In genomic region chr4:22498102-22498957, GRCm38 (mm10) we compare ENCODE assay signal across 8 mouse cellular contexts. TPM values are rescaled to one million over a fixed set of nuclear protein-coding genes. Genes with fewer than 3 reads are reported as not detected.
DNase-seq lines count a peak whose midpoint lies in the region; ATAC-seq and TF ChIP-seq lines count a peak whose summit lies in the region.

No protein-coding gene starts in this region.

- no peaks in the 10 kb centered on the region for H3K36me3 ChIP-seq in heart, postnatal 0 days (replicated peaks; ENCODE audit: control insufficient read depth, insufficient read depth, low read length)
- no peaks in the 10 kb centered on the region for H3K36me3 ChIP-seq in forebrain, embryonic 15.5 days
- no peaks in the 10 kb centered on the region for H3K36me3 ChIP-seq in limb, embryonic 15.5 days

- no peak for DNase-seq in heart, postnatal 0 days (ENCODE audit: low spot score)
- DNase-seq in heart, adult 9 months (ENCODE audit: low spot score in 2 of 2), result no peak
- peak; percentile 71 for DNase-seq in R1 (ENCODE audit: low read depth, low spot score)
- DNase-seq in right cerebral cortex, postnatal 14 days, result peak; percentile 43
- DNase-seq in spleen, postnatal 4 days (ENCODE audit: low spot score in 2 of 2), result no peak

- 0 out of 2 replicates have a peak, but pooled peaks cover 11% of the 10 kb centered on the region for H3K4me1 ChIP-seq in heart, postnatal 0 days (ENCODE audit: control insufficient read depth, insufficient read depth)
- peaks cover 46% of the 10 kb centered on the region for H3K4me1 ChIP-seq in forebrain, embryonic 15.5 days
- peaks cover 22% of the 10 kb centered on the region for H3K4me1 ChIP-seq in limb, embryonic 15.5 days

- no peaks in the 10 kb centered on the region for H3K9me3 ChIP-seq in heart, postnatal 0 days (replicated peaks; ENCODE audit: control insufficient read depth, low read length)
- H3K9me3 ChIP-seq in forebrain, embryonic 15.5 days, result no peaks in the 10 kb centered on the region
- H3K9me3 ChIP-seq in limb, embryonic 15.5 days, result no peaks in the 10 kb centered on the region

- ATAC-seq in heart, postnatal 0 days (ENCODE audit: insufficient read depth, low read depth), result no peak
- ATAC-seq in forebrain, embryonic 15.5 days (replicated peaks), result peak; percentile 33
- ATAC-seq in limb, embryonic 15.5 days (ENCODE audit: insufficient number of reproducible peaks, low FRiP score, low TSS enrichment, low read depth), result no peak
- ATAC-seq in activated CD4-positive, CD25-positive, alpha-beta regulatory T cell, adult 4 months, result no peak

- no peak overlapping the region for H3K27ac ChIP-seq in heart, postnatal 0 days (ENCODE audit: low read depth)
- peak overlapping the region; percentile 75 for H3K27ac ChIP-seq in forebrain, embryonic 15.5 days (replicated peaks)
- H3K27ac ChIP-seq in limb, embryonic 15.5 days, result no peak overlapping the region

- TF ChIP-seq CTCF in heart, postnatal 0 days (IDR thresholded peaks at IDR 0.05; ENCODE audit: low read depth), result no peak

- H3K27me3 ChIP-seq in heart, postnatal 0 days (ENCODE audit: control insufficient read depth, insufficient read depth, low read length), result peaks cover 81% of the 10 kb centered on the region
- 0 out of 2 replicates have a peak, but pooled peaks cover 2% of the 10 kb centered on the region for H3K27me3 ChIP-seq in forebrain, embryonic 15.5 days
- peaks cover 72% of the 10 kb centered on the region for H3K27me3 ChIP-seq in limb, embryonic 15.5 days

- TF ChIP-seq EP300 in heart, postnatal 0 days (IDR thresholded peaks at IDR 0.05; ENCODE audit: low read depth), result no peak

- peak overlapping the region; percentile 43 for H3K4me2 ChIP-seq in heart, postnatal 0 days (ENCODE audit: low read depth, low read length)
- H3K4me2 ChIP-seq in forebrain, embryonic 15.5 days (replicated peaks), result peak overlapping the region; percentile 88
- peak overlapping the region; percentile 44 for H3K4me2 ChIP-seq in limb, embryonic 15.5 days

- no peak overlapping the region for H3K9ac ChIP-seq in heart, postnatal 0 days (replicated peaks; ENCODE audit: low read depth, low read length)
- peak overlapping the region; percentile 58 for H3K9ac ChIP-seq in forebrain, embryonic 15.5 days (replicated peaks)
- no peak overlapping the region for H3K9ac ChIP-seq in limb, embryonic 15.5 days

- under 1% methylated on average over 45 of the region's 45 CpGs for WGBS in heart, postnatal 0 days
- under 1% methylated on average over 45 of the region's 45 CpGs for WGBS in forebrain, embryonic 15.5 days
- WGBS in limb, embryonic 15.5 days, result under 1% methylated on average over 45 of the region's 45 CpGs

- H3K4me3 ChIP-seq in heart, postnatal 0 days (ENCODE audit: low read depth, low read length), result peak overlapping the region; percentile 26
- peak overlapping the region; percentile 50 for H3K4me3 ChIP-seq in forebrain, embryonic 15.5 days
- peak overlapping the region; percentile 23 for H3K4me3 ChIP-seq in limb, embryonic 15.5 days

RNA-seq across cellular contexts. Expression of gene Pou3f2, which starts 10.2 kb away (rescaled TPM):
- total RNA-seq in heart, postnatal 0 days (2014; rRNA removed; ENCODE audit: low replicate concordance), result not detected in 2 replicates
- polyA plus RNA-seq in heart, postnatal 0 days (2015; fragmentation: Nextera tagmentation; extraction: Ambion mirVana), result not detected in 2 replicates
- 45.6 and 52.8 TPM in 2 replicates for polyA plus RNA-seq in forebrain, embryonic 15.5 days (2015; fragmentation: Nextera tagmentation; extraction: Ambion mirVana)
- polyA plus RNA-seq in limb, embryonic 15.5 days (2015; fragmentation: Nextera tagmentation; extraction: Ambion mirVana), result 0.12 and 0.13 TPM in 2 replicates
- polyA plus RNA-seq in activated CD4-positive, CD25-positive, alpha-beta regulatory T cell, adult 4 months (2017; shearing (Covaris generic)), result under 1 TPM in 1 of 2 experiments, not detected in 1; 0.17 TPM

Comparison
In these comparisons a context has a peak if more than half of its experiments do, and no peak if none do; other contexts are left out.
1. DNase-seq: peak in R1 (single experiment) and right cerebral cortex, postnatal 14 days (single experiment); none in heart, postnatal 0 days (single experiment), heart, adult 9 months (0 of 2) and spleen, postnatal 4 days (0 of 2).
2. RNA of gene Pou3f2, which starts 10.2 kb away (polyA plus RNA-seq): 45.6 to 52.8 TPM in forebrain, embryonic 15.5 days; 0.17 TPM in activated CD4-positive, CD25-positive, alpha-beta regulatory T cell, adult 4 months, 0.12 to 0.13 TPM in limb, embryonic 15.5 days and not detected in heart, postnatal 0 days; every median in the first group is over 10 times any median in the second.
3. Peak in every context shown above with its lines, with median percentiles within 50 percentile points of each other: H3K4me2 ChIP-seq and H3K4me3 ChIP-seq.